Mouse (Mus musculus) heart, embryonic 13.5 days (tissue): ENCODE measurements around the gene Tsr3. TPM values are rescaled to one million over a fixed set of nuclear protein-coding genes. Genes with fewer than 3 reads are reported as not detected.

ENCODE experiments used
- ATAC-seq: fragments of 200-750 bp; cut with Nextera tagmentation; 2 replicates; pipeline ENCODE4 v1.8.0; 2017; ENCODE audit warnings: moderate TSS enrichment; ENCODE audit not compliant: insufficient number of reproducible peaks, low FRiP score, low TSS enrichment; ENCODE audit errors: extremely low read depth
- H3K27ac ChIP-seq: fragments of 300-500 bp; sonication (generic); replicated peaks from 2 replicates; pipeline ENCODE4 v1.5.1; 2015; ENCODE audit warnings: moderate library complexity, mild to moderate bottlenecking, inconsistent platforms
- H3K27me3 ChIP-seq: fragments of 300-500 bp; sonication (generic); replicated peaks from 2 replicates; pipeline ENCODE4 v1.6.1; 2015; ENCODE audit warnings: mild to moderate bottlenecking, inconsistent platforms
- H3K36me3 ChIP-seq: fragments of 300-500 bp; sonication (generic); 2 replicates; pipeline ENCODE4 v1.6.1; 2015; ENCODE audit warnings: mild to moderate bottlenecking, inconsistent platforms
- H3K4me1 ChIP-seq: fragments of 300-500 bp; sonication (generic); 2 replicates; pipeline ENCODE4 v1.6.1; 2015; ENCODE audit warnings: inconsistent platforms
- H3K4me2 ChIP-seq: fragments of 300-500 bp; sonication (generic); 2 replicates; pipeline ENCODE4 v1.6.1; 2015; ENCODE audit warnings: inconsistent platforms, mild to moderate bottlenecking, moderate library complexity
- H3K4me3 ChIP-seq: fragments of 300-500 bp; sonication (generic); 2 replicates; pipeline ENCODE4 v1.5.1; 2015; ENCODE audit warnings: moderate library complexity, mild to moderate bottlenecking, inconsistent platforms
- H3K9ac ChIP-seq: fragments of 300-500 bp; sonication (generic); 2 replicates; pipeline ENCODE4 v1.6.1; 2015; ENCODE audit warnings: inconsistent platforms, mild to moderate bottlenecking, moderate library complexity
- H3K9me3 ChIP-seq: fragments of 300-500 bp; sonication (generic); 2 replicates; pipeline ENCODE4 v1.6.1; 2016; ENCODE audit warnings: inconsistent platforms
- WGBS: fragments of 180-500 bp; shearing (Covaris S2); methylation state at CpG from one replicate; pipeline ENCODE4 v1.1.7; 2015; ENCODE audit warnings: mixed read lengths; 5-methylcytosine and 5-hydroxymethylcytosine counted together
- polyA plus RNA-seq: library from polyadenylated mRNA; unstranded; fragments of >200 nt; fragmentation: Nextera tagmentation; extraction: Ambion mirVana; gene quantifications from 2 replicates; pipeline ENCODE4 v1.2.1, GENCODE M21; 2015

The Tsr3 gene
- polyA plus RNA-seq, 1 experiment from 2014 or later = 27.4 TPM

GRCm38 (mm10) chr17:25248033-25248750 lies 8.2 kb downstream of the Tsr3 start:
- no peak overlapping the region for H3K4me2 ChIP-seq
- no peak for ATAC-seq
- no peak overlapping the region for H3K4me3 ChIP-seq
- peaks cover 14% of the 10 kb centered on the region for H3K36me3 ChIP-seq
- no peak overlapping the region for H3K27ac ChIP-seq
- peaks cover 45% of the 10 kb centered on the region for H3K27me3 ChIP-seq
- H3K9me3 ChIP-seq = no peaks in the 10 kb centered on the region
- WGBS = 72% methylated on average over 18 of the region's 18 CpGs
- H3K9ac ChIP-seq = no peak overlapping the region
- no peaks in the 10 kb centered on the region for H3K4me1 ChIP-seq

- WGBS = 74% methylated on average over 8 of the region's 8 CpGs
Measured at GRCm38 (mm10) chr17:25250181-25250835, 10.3 kb downstream of the Tsr3 start.

GRCm38 (mm10) chr17:25252643-25253042 lies 12.7 kb downstream of the Tsr3 start:
- no peak overlapping the region for H3K27ac ChIP-seq
- H3K9ac ChIP-seq = no peak overlapping the region
- peaks cover 83% of the 10 kb centered on the region for H3K27me3 ChIP-seq
- peaks cover 13% of the 10 kb centered on the region for H3K4me1 ChIP-seq
- H3K4me2 ChIP-seq = no peak overlapping the region
- H3K9me3 ChIP-seq = no peaks in the 10 kb centered on the region
- H3K4me3 ChIP-seq = no peak overlapping the region
- 29% methylated on average over 3 of the region's 3 CpGs for WGBS
- no peak for ATAC-seq
- H3K36me3 ChIP-seq = no peaks in the 10 kb centered on the region

More at GRCm38 (mm10) chr17:25250181-25250835, 10.3 kb downstream of the Tsr3 start:
- Histone ChIP-seq H3K36me3 (no peaks in the 10 kb centered on the region), H3K4me1 (no peaks in the 10 kb centered on the region), H3K4me3 (no peak overlapping the region), H3K4me2 (no peak overlapping the region), H3K9me3 (no peaks in the 10 kb centered on the region), H3K9ac (no peak overlapping the region), H3K27me3 (peaks cover 66% of the 10 kb centered on the region), H3K27ac (no peak overlapping the region)
- ATAC-seq = no peak

- Histone ChIP-seq H3K27me3 (peaks cover 72% of the 10 kb centered on the region), H3K4me2 (no peak overlapping the region), H3K9ac (no peak overlapping the region), H3K4me3 (no peak overlapping the region), H3K4me1 (peaks cover 13% of the 10 kb centered on the region), H3K27ac (no peak overlapping the region), H3K9me3 (no peaks in the 10 kb centered on the region), H3K36me3 (peaks cover 7% of the 10 kb centered on the region)
- 40% methylated on average over 10 of the region's 10 CpGs for WGBS
- no peak for ATAC-seq
Measured at GRCm38 (mm10) chr17:25253760-25254159, 13.8 kb downstream of the Tsr3 start.

- H3K27me3 ChIP-seq = peaks cover 65% of the 10 kb centered on the region
- peak overlapping the region; percentile 80 for H3K4me2 ChIP-seq
- H3K9me3 ChIP-seq = no peaks in the 10 kb centered on the region
- peaks cover 13% of the 10 kb centered on the region for H3K4me1 ChIP-seq
- H3K4me3 ChIP-seq = no peak overlapping the region
- H3K9ac ChIP-seq = no peak overlapping the region; the same call in 1 of the 2 replicates
- no peak for ATAC-seq
- H3K36me3 ChIP-seq = peaks cover 21% of the 10 kb centered on the region
- WGBS = 55% methylated on average over 2 of the region's 2 CpGs
- no peak overlapping the region for H3K27ac ChIP-seq
Measured at GRCm38 (mm10) chr17:25255110-25255509, 15.1 kb downstream of the Tsr3 start.

- no peak for ATAC-seq
- peaks cover 13% of the 10 kb centered on the region for H3K4me1 ChIP-seq
- H3K9ac ChIP-seq = peak within 1 kb of the TSS; percentile 70
- peaks cover 61% of the 10 kb centered on the region for H3K27me3 ChIP-seq
- peak within 1 kb of the TSS; percentile 52 for H3K4me3 ChIP-seq
- peaks cover 26% of the 10 kb centered on the region for H3K36me3 ChIP-seq
- H3K9me3 ChIP-seq = no peaks in the 10 kb centered on the region
- H3K27ac ChIP-seq = no peak within 1 kb of the TSS
- WGBS = 4% methylated on average over 35 of the region's 35 CpGs
- H3K4me2 ChIP-seq = peak within 1 kb of the TSS; percentile 80
Measured at GRCm38 (mm10) chr17:25256140-25256754, 16.3 kb downstream of the Tsr3 start, which contains the start of gene Baiap3. Gene Baiap3 (minus strand): TSS chr17:25256364.

GRCm38 (mm10) chr17:25257804-25258261 lies 17.9 kb downstream of the Tsr3 start:
- H3K9me3 ChIP-seq = no peaks in the 10 kb centered on the region
- H3K36me3 ChIP-seq = peaks cover 32% of the 10 kb centered on the region
- no peak overlapping the region for H3K4me2 ChIP-seq
- 57% methylated on average over 6 of the region's 6 CpGs for WGBS
- H3K4me1 ChIP-seq = peaks cover 13% of the 10 kb centered on the region
- H3K27ac ChIP-seq = no peak overlapping the region
- no peak overlapping the region for H3K9ac ChIP-seq
- H3K4me3 ChIP-seq = no peak overlapping the region
- no peak for ATAC-seq
- peaks cover 45% of the 10 kb centered on the region for H3K27me3 ChIP-seq

- ATAC-seq = no peak
- Histone ChIP-seq H3K9ac (no peak overlapping the region), H3K27me3 (no peaks in the 10 kb centered on the region), H3K4me1 (peaks cover under 1% of the 10 kb centered on the region), H3K27ac (no peak overlapping the region), H3K4me3 (no peak overlapping the region), H3K4me2 (no peak overlapping the region), H3K36me3 (peaks cover 84% of the 10 kb centered on the region), H3K9me3 (no peaks in the 10 kb centered on the region)
- WGBS = 56% methylated on average over 3 of the region's 3 CpGs
Measured at GRCm38 (mm10) chr17:25264453-25264852, 24.5 kb downstream of the Tsr3 start.

GRCm38 (mm10) chr17:25270795-25271335 lies 30.9 kb downstream of the Tsr3 start:
- H3K27ac ChIP-seq = 0 out of 2 replicates have a peak overlapping the region, but pooled peaks have one; percentile 97
- ATAC-seq = no peak
- no peaks in the 10 kb centered on the region for H3K9me3 ChIP-seq
- WGBS = 61% methylated on average over 2 of the region's 2 CpGs
- H3K4me1 ChIP-seq = peaks cover 36% of the 10 kb centered on the region
- H3K27me3 ChIP-seq = no peaks in the 10 kb centered on the region
- H3K4me2 ChIP-seq = peak overlapping the region; percentile 89
- H3K36me3 ChIP-seq = peaks cover 43% of the 10 kb centered on the region
- H3K9ac ChIP-seq = peak overlapping the region; percentile 99
- H3K4me3 ChIP-seq = peak overlapping the region; percentile 100

GRCm38 (mm10) chr17:25272326-25272725 lies 32.4 kb downstream of the Tsr3 start:
- peak overlapping the region; percentile 97 for H3K27ac ChIP-seq
- peaks cover 28% of the 10 kb centered on the region for H3K36me3 ChIP-seq
- no peak for ATAC-seq
- H3K4me1 ChIP-seq = peaks cover 36% of the 10 kb centered on the region
- H3K27me3 ChIP-seq = no peaks in the 10 kb centered on the region
- no peaks in the 10 kb centered on the region for H3K9me3 ChIP-seq
- H3K4me2 ChIP-seq = peak overlapping the region; percentile 89
- peak overlapping the region; percentile 100 for H3K4me3 ChIP-seq
- H3K9ac ChIP-seq = peak overlapping the region; percentile 99
- under 1% methylated on average over 10 of the region's 10 CpGs for WGBS
